Mouse (Mus musculus): Measurements from ENCODE around the gene Fkbp4.
"Not testable (repeated sequence)": the region's sequence is repeated elsewhere in the genome, so short reads cannot be mapped to it uniquely, and the experiment has no call there.

Gene Fkbp4

GRCm38 (mm10) chr6:128390683-128391082 lies 47.8 kb downstream of the Fkbp4 start:
- DNase-seq: no peak

- no peak for DNase-seq
Observed at GRCm38 (mm10) chr6:128389185-128389584, 49.3 kb downstream of the Fkbp4 start.

GRCm38 (mm10) chr6:128385026-128385425 lies 53.5 kb downstream of the Fkbp4 start:
- DNase-seq: no peak

- DNase-seq: no peak
Observed at GRCm38 (mm10) chr6:128383752-128384151, 54.7 kb downstream of the Fkbp4 start.

GRCm38 (mm10) chr6:128381254-128381653 lies 57.2 kb downstream of the Fkbp4 start:
- DNase-seq: no peak

- DNase-seq: not testable (repeated sequence)
Observed at GRCm38 (mm10) chr6:128380594-128381167, 57.8 kb downstream of the Fkbp4 start.
